Mouse (Mus musculus) heart, embryonic 11.5 days (tissue): Measurements from ENCODE around the gene Glis1. TPM values are rescaled to one million over a fixed set of nuclear protein-coding genes. Genes with fewer than 3 reads are reported as not detected.
A peak's percentile ranks its signal among the peaks of the same experiment; 100 is the strongest.

Experiments
- ATAC-seq: fragments of 200-750 bp; cut with Nextera tagmentation; replicated peaks from 2 replicates; pipeline ENCODE4 v1.8.0; 2017; ENCODE audit warnings: moderate library complexity; ENCODE audit not compliant: insufficient number of reproducible peaks, low FRiP score, low TSS enrichment
- H3K27ac ChIP-seq: fragments of 300-500 bp; sonication (generic); 2 replicates; pipeline ENCODE4 v1.5.1; 2014; ENCODE audit warnings: mild to moderate bottlenecking, low read depth, low read length
- H3K27me3 ChIP-seq: fragments of 300-500 bp; sonication (generic); 2 replicates; pipeline ENCODE4 v1.6.1; 2014; ENCODE audit warnings: mild to moderate bottlenecking, low read length, mixed read lengths; ENCODE audit not compliant: control insufficient read depth, insufficient read depth
- H3K36me3 ChIP-seq: fragments of 300-500 bp; sonication (generic); 2 replicates; pipeline ENCODE4 v1.6.1; 2014; ENCODE audit warnings: mild to moderate bottlenecking, low read length, moderate library complexity, mixed read lengths; ENCODE audit not compliant: control insufficient read depth, insufficient read depth
- H3K4me1 ChIP-seq: fragments of 300-500 bp; sonication (generic); 2 replicates; pipeline ENCODE4 v1.6.1; 2014; ENCODE audit warnings: low read length; ENCODE audit not compliant: control insufficient read depth, insufficient read depth
- H3K4me2 ChIP-seq: fragments of 300-500 bp; sonication (generic); 2 replicates; pipeline ENCODE4 v1.6.1; 2014; ENCODE audit warnings: mild to moderate bottlenecking, moderate library complexity
- H3K4me3 ChIP-seq: fragments of 300-500 bp; sonication (generic); 2 replicates; pipeline ENCODE4 v1.5.1; 2014; ENCODE audit warnings: low read depth, low read length
- H3K9ac ChIP-seq: fragments of 300-500 bp; sonication (generic); 2 replicates; pipeline ENCODE4 v1.6.1; 2014; ENCODE audit warnings: mild to moderate bottlenecking, low read depth, low read length, moderate library complexity
- H3K9me3 ChIP-seq: fragments of 300-500 bp; sonication (generic); replicated peaks from 2 replicates; pipeline ENCODE4 v1.6.1; 2016; ENCODE audit warnings: low read length; ENCODE audit not compliant: control insufficient read depth
- WGBS: fragments of 180-500 bp; shearing (Covaris S2); extraction: QIAGEN DNeasy Blood & Tissue Kit; methylation state at CpG from one replicate; pipeline ENCODE4 v1.1.7; 2014; ENCODE audit not compliant: insufficient replicate concordance; 5-methylcytosine and 5-hydroxymethylcytosine counted together
- polyA plus RNA-seq: library from polyadenylated mRNA; unstranded; fragments of >200 nt; fragmentation: Nextera tagmentation; extraction: Ambion mirVana; gene quantifications from 2 replicates; pipeline ENCODE4 v1.2.1, GENCODE M21; 2014

Gene Glis1
- polyA plus RNA-seq, 1 experiment from 2014 or later: 0.94 TPM

- 86% methylated on average over 20 of the region's 20 CpGs for WGBS
- H3K9ac ChIP-seq: no peak overlapping the region
- no peaks in the 10 kb centered on the region for H3K9me3 ChIP-seq
- no peaks in the 10 kb centered on the region for H3K4me1 ChIP-seq
- H3K27me3 ChIP-seq: peaks cover 2% of the 10 kb centered on the region
- no peak overlapping the region for H3K27ac ChIP-seq
- ATAC-seq: no peak
- no peaks in the 10 kb centered on the region for H3K36me3 ChIP-seq
- no peak overlapping the region for H3K4me3 ChIP-seq
- H3K4me2 ChIP-seq: no peak overlapping the region
These were observed 49.3 kb downstream of the Glis1 start for GRCm38 (mm10) chr4:107483556-107484220.

GRCm38 (mm10) chr4:107484221-107484575 lies 49.8 kb downstream of the Glis1 start:
- no peaks in the 10 kb centered on the region for H3K4me1 ChIP-seq
- H3K4me3 ChIP-seq: no peak overlapping the region
- H3K27me3 ChIP-seq: peaks cover 3% of the 10 kb centered on the region
- H3K27ac ChIP-seq: no peak overlapping the region
- no peaks in the 10 kb centered on the region for H3K9me3 ChIP-seq
- ATAC-seq: no peak
- H3K4me2 ChIP-seq: no peak overlapping the region
- 85% methylated on average over 4 of the region's 4 CpGs for WGBS
- no peak overlapping the region for H3K9ac ChIP-seq
- no peaks in the 10 kb centered on the region for H3K36me3 ChIP-seq

- H3K4me3 ChIP-seq: no peak overlapping the region
- no peak for ATAC-seq
- WGBS: 71% methylated on average over 5 of the region's 5 CpGs
- no peak overlapping the region for H3K4me2 ChIP-seq
- peaks cover 6% of the 10 kb centered on the region for H3K27me3 ChIP-seq
- H3K9ac ChIP-seq: no peak overlapping the region
- H3K36me3 ChIP-seq: no peaks in the 10 kb centered on the region
- H3K9me3 ChIP-seq: no peaks in the 10 kb centered on the region
- no peak overlapping the region for H3K27ac ChIP-seq
- no peaks in the 10 kb centered on the region for H3K4me1 ChIP-seq
These were observed 51.5 kb downstream of the Glis1 start for GRCm38 (mm10) chr4:107485903-107486302.

- no peak overlapping the region for H3K27ac ChIP-seq
- H3K4me3 ChIP-seq: no peak overlapping the region
- peaks cover 8% of the 10 kb centered on the region for H3K27me3 ChIP-seq
- H3K36me3 ChIP-seq: no peaks in the 10 kb centered on the region
- peaks cover 6% of the 10 kb centered on the region; the same call in 1 of the 2 replicates for H3K4me1 ChIP-seq
- WGBS: 82% methylated on average over 20 of the region's 20 CpGs
- no peaks in the 10 kb centered on the region for H3K9me3 ChIP-seq
- 0 out of 2 replicates have a peak, but pooled peaks have one; percentile 22 for ATAC-seq
- no peak overlapping the region for H3K9ac ChIP-seq
- H3K4me2 ChIP-seq: no peak overlapping the region
These were observed 54.9 kb downstream of the Glis1 start for GRCm38 (mm10) chr4:107489121-107489840.

GRCm38 (mm10) chr4:107492991-107493390 lies 58.6 kb downstream of the Glis1 start:
- no peaks in the 10 kb centered on the region for H3K9me3 ChIP-seq
- no peak overlapping the region for H3K27ac ChIP-seq
- WGBS: 38% methylated on average over 5 of the region's 5 CpGs
- H3K27me3 ChIP-seq: peaks cover 15% of the 10 kb centered on the region; the same call in 1 of the 2 replicates
- no peak for ATAC-seq
- H3K36me3 ChIP-seq: no peaks in the 10 kb centered on the region
- no peak overlapping the region for H3K9ac ChIP-seq
- peaks cover 6% of the 10 kb centered on the region; the same call in 1 of the 2 replicates for H3K4me1 ChIP-seq
- no peak overlapping the region for H3K4me3 ChIP-seq
- no peak overlapping the region for H3K4me2 ChIP-seq

GRCm38 (mm10) chr4:107495751-107496430 lies 61.5 kb downstream of the Glis1 start:
- no peak overlapping the region for H3K27ac ChIP-seq
- no peak overlapping the region for H3K4me2 ChIP-seq
- no peaks in the 10 kb centered on the region for H3K9me3 ChIP-seq
- no peak overlapping the region for H3K9ac ChIP-seq
- WGBS: 76% methylated on average over 9 of the region's 9 CpGs
- H3K4me3 ChIP-seq: no peak overlapping the region
- peaks cover 11% of the 10 kb centered on the region; the same call in 1 of the 2 replicates for H3K27me3 ChIP-seq
- no peaks in the 10 kb centered on the region for H3K36me3 ChIP-seq
- no peak for ATAC-seq
- H3K4me1 ChIP-seq: peaks cover 8% of the 10 kb centered on the region; the same call in 1 of the 2 replicates

GRCm38 (mm10) chr4:107497430-107497935 lies 63.1 kb downstream of the Glis1 start:
- H3K27ac ChIP-seq: no peak overlapping the region
- H3K9me3 ChIP-seq: no peaks in the 10 kb centered on the region
- H3K27me3 ChIP-seq: peaks cover 11% of the 10 kb centered on the region; the same call in 1 of the 2 replicates
- no peak for ATAC-seq
- 78% methylated on average over 18 of the region's 18 CpGs for WGBS
- no peak overlapping the region for H3K9ac ChIP-seq
- H3K4me2 ChIP-seq: no peak overlapping the region
- peaks cover 12% of the 10 kb centered on the region; the same call in 1 of the 2 replicates for H3K4me1 ChIP-seq
- H3K36me3 ChIP-seq: no peaks in the 10 kb centered on the region
- no peak overlapping the region for H3K4me3 ChIP-seq

GRCm38 (mm10) chr4:107502601-107503051 lies 68.2 kb downstream of the Glis1 start:
- Histone ChIP-seq H3K36me3 (no peaks in the 10 kb centered on the region), H3K4me1 (peaks cover 9% of the 10 kb centered on the region; the same call in 1 of the 2 replicates), H3K27ac (no peak overlapping the region), H3K4me3 (no peak overlapping the region), H3K27me3 (0 out of 2 replicates have a peak, but pooled peaks cover 2% of the 10 kb centered on the region), H3K9me3 (no peaks in the 10 kb centered on the region), H3K9ac (no peak overlapping the region), H3K4me2 (no peak overlapping the region)
- WGBS: 62% methylated on average over 10 of the region's 10 CpGs
- ATAC-seq: no peak
